Mouse (Mus musculus): ENCODE results near the gene Fyn. TPM values are rescaled to one million over a fixed set of nuclear protein-coding genes. Genes with fewer than 3 reads are reported as not detected.

The Fyn gene
- total and polyA plus RNA-seq, 2 experiments, result 4.4 to 5.6 TPM

DNA sequence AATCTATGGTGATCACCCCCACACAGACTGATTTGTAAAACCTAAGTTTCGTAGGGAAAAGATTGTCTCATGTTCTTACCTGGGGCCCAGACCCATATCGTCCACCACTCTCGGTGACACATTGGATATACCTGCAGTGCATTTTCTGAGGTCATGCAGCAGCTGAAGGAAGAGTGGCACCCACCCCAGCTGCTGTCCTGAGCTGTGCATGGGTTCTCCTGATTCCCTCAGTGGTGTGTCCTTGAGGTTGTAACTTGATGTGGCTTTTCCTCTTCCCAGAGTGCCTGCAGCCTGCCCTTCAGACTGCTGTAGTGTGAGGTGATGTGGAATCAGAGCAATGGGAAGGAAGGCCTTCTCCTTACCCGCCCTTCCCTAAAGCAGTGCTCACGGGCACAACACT is 95.7 kb downstream of the Fyn start:
- no peaks in the 10 kb centered on the region for H3K27me3 ChIP-seq (ENCODE audit: control insufficient read depth, insufficient read depth, low read length)
- TF ChIP-seq POLR2A (IDR thresholded peaks at IDR 0.05; ENCODE audit: extremely low read depth, insufficient read depth, low read length) (no peak), CTCF (IDR thresholded peaks at IDR 0.05; ENCODE audit: low read depth, low read length) (no peak)
- 89% methylated on average over 5 of the region's 5 CpGs for WGBS
- H3K36me3 ChIP-seq (ENCODE audit: control insufficient read depth, insufficient read depth, low read length), result no peaks in the 10 kb centered on the region
- H3K4me3 ChIP-seq (ENCODE audit: insufficient read depth, low read depth, low read length), result no peak overlapping the region
- H3K79me2 ChIP-seq (ENCODE audit: control insufficient read depth, insufficient read depth, low read length), result no peaks in the 10 kb centered on the region; the same call in 1 of the 2 replicates
- H3K4me1 ChIP-seq (ENCODE audit: control insufficient read depth, insufficient read depth, low read length), result peaks cover 2% of the 10 kb centered on the region
- no peak for DNase-seq (ENCODE audit: extremely low read depth, low read depth, low spot score)
- no peak overlapping the region for H3K27ac ChIP-seq (replicated peaks; ENCODE audit: insufficient read depth, low read depth, low read length)
- no peak overlapping the region for H3K9ac ChIP-seq (ENCODE audit: low read depth, low read length)

DNA sequence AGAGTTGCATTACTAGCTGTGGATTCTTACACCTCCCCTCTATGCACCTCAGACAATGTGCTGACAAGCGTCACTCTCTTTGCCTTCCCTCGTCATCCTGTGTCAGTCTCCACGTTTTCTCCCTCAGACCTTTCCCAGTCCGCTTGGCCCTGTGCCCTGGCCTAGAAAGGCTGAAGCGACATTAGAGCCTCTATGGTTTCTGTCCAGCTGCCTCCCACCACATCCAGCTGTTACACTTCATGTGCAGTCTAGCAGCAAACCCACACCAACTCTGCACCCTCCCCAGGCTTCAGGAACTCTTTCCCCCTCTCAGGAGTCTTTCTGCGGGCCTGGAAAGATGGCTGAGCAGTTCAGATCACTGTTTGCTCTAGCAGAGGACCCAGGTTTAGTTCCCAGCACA is 98.7 kb downstream of the Fyn start:
- H3K9ac ChIP-seq (ENCODE audit: low read depth, low read length), result no peak overlapping the region

DNA sequence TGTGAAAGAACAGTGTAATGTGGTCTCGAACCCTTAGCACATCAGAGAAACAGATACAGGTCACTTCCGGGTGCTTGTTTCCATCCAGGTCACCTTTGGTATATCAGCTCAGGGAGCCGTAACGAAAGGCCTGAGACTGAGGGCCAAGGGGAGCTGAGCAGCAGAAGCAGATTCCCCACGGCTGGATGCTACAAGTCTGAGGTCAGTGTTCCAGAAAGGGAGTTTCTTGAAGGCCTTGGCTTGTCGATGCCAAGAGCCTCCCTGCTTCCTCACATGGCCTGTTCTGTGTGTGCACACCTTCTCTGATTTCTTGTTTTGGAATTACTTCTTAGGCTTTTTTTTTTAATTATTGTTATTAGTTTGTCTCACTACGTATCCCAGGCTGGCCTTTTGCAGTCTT is 99.2 kb downstream of the Fyn start:
- Histone ChIP-seq H3K4me3 (ENCODE audit: insufficient read depth, low read depth, low read length) (no peak overlapping the region), H3K27ac (replicated peaks; ENCODE audit: insufficient read depth, low read depth, low read length) (no peak overlapping the region), H3K36me3 (ENCODE audit: control insufficient read depth, insufficient read depth, low read length) (no peaks in the 10 kb centered on the region), H3K4me1 (ENCODE audit: control insufficient read depth, insufficient read depth, low read length) (peaks cover 2% of the 10 kb centered on the region), H3K79me2 (ENCODE audit: control insufficient read depth, insufficient read depth, low read length) (no peaks in the 10 kb centered on the region; the same call in 1 of the 2 replicates), H3K27me3 (ENCODE audit: control insufficient read depth, insufficient read depth, low read length) (no peaks in the 10 kb centered on the region), H3K9ac (ENCODE audit: low read depth, low read length) (no peak overlapping the region)
- WGBS, result 92% methylated on average over 7 of the region's 7 CpGs
- no peak for TF ChIP-seq POLR2A (IDR thresholded peaks at IDR 0.05; ENCODE audit: extremely low read depth, insufficient read depth, low read length)
- no peak for TF ChIP-seq CTCF (IDR thresholded peaks at IDR 0.05; ENCODE audit: low read depth, low read length)
- no peak for DNase-seq (ENCODE audit: extremely low read depth, low read depth, low spot score)

More for the DNA sequence above, 98.7 kb downstream of the Fyn start:
- DNase-seq (ENCODE audit: extremely low read depth, low read depth, low spot score), result no peak
- Histone ChIP-seq H3K27me3 (ENCODE audit: control insufficient read depth, insufficient read depth, low read length) (no peaks in the 10 kb centered on the region), H3K36me3 (ENCODE audit: control insufficient read depth, insufficient read depth, low read length) (no peaks in the 10 kb centered on the region), H3K27ac (replicated peaks; ENCODE audit: insufficient read depth, low read depth, low read length) (no peak overlapping the region), H3K79me2 (ENCODE audit: control insufficient read depth, insufficient read depth, low read length) (no peaks in the 10 kb centered on the region; the same call in 1 of the 2 replicates), H3K4me1 (ENCODE audit: control insufficient read depth, insufficient read depth, low read length) (peaks cover 2% of the 10 kb centered on the region), H3K4me3 (ENCODE audit: insufficient read depth, low read depth, low read length) (no peak overlapping the region)
- 69% methylated on average over 6 of the region's 6 CpGs for WGBS
- TF ChIP-seq CTCF (IDR thresholded peaks at IDR 0.05; ENCODE audit: low read depth, low read length) (no peak), POLR2A (IDR thresholded peaks at IDR 0.05; ENCODE audit: extremely low read depth, insufficient read depth, low read length) (no peak)

DNA sequence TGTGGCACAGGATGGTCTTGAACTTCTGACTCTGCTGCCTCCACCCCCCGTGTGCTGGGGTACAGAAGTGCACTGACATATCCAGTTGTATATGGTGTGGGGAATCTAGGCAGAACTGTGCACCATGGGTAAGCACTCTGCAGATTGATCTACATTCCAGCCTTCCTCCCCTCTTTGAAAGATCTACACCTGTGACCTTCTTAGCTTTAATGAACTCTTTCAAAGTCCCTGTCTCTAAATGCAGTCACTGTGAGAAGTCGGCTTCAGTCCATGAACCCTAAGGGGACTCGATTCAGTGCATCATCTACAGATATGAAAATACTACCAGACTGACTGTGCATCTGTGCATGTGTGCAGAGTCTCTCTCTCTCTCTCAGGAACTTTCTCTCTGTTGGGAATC is 99.9 kb downstream of the Fyn start:
- H3K4me3 ChIP-seq (ENCODE audit: insufficient read depth, low read depth, low read length), result no peak overlapping the region
- WGBS, result 84% methylated on average over 3 of the region's 3 CpGs
- H3K27ac ChIP-seq (replicated peaks; ENCODE audit: insufficient read depth, low read depth, low read length), result no peak overlapping the region
- H3K27me3 ChIP-seq (ENCODE audit: control insufficient read depth, insufficient read depth, low read length), result no peaks in the 10 kb centered on the region
- no peak for TF ChIP-seq CTCF (IDR thresholded peaks at IDR 0.05; ENCODE audit: low read depth, low read length)
- no peak for TF ChIP-seq POLR2A (IDR thresholded peaks at IDR 0.05; ENCODE audit: extremely low read depth, insufficient read depth, low read length)
- no peaks in the 10 kb centered on the region for H3K79me2 ChIP-seq (ENCODE audit: control insufficient read depth, insufficient read depth, low read length)
- no peak for DNase-seq (ENCODE audit: extremely low read depth, low read depth, low spot score)
- no peaks in the 10 kb centered on the region for H3K36me3 ChIP-seq (ENCODE audit: control insufficient read depth, insufficient read depth, low read length)
- peaks cover 2% of the 10 kb centered on the region for H3K4me1 ChIP-seq (ENCODE audit: control insufficient read depth, insufficient read depth, low read length)
- H3K9ac ChIP-seq (ENCODE audit: low read depth, low read length), result no peak overlapping the region

DNA sequence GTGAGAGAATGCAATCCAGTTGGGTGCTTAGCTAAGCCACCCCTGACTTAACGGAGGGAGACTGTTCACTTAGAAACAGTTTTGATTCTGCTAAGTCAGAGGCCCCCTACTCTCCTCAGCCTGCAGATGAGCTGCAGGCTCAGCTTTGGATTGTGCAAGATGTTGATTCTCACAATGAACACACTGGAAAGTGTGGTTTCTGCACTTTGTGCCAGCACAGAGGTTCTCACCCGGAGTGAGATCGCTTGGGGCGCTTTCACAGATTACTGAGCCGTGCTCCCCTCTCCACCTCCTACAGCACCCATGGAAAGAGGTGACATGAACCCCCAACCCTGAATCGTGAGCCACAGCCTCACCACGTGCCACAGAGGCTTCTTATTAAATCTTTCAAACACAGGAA is 100.7 kb downstream of the Fyn start:
- 41% methylated on average over 7 of the region's 7 CpGs for WGBS
- no peak for DNase-seq (ENCODE audit: extremely low read depth, low read depth, low spot score)
- H3K79me2 ChIP-seq (ENCODE audit: control insufficient read depth, insufficient read depth, low read length), result no peaks in the 10 kb centered on the region
- H3K4me1 ChIP-seq (ENCODE audit: control insufficient read depth, insufficient read depth, low read length), result peaks cover 2% of the 10 kb centered on the region
- no peaks in the 10 kb centered on the region for H3K36me3 ChIP-seq (ENCODE audit: control insufficient read depth, insufficient read depth, low read length)
- H3K27ac ChIP-seq (replicated peaks; ENCODE audit: insufficient read depth, low read depth, low read length), result no peak overlapping the region
- no peaks in the 10 kb centered on the region for H3K27me3 ChIP-seq (ENCODE audit: control insufficient read depth, insufficient read depth, low read length)
- H3K9ac ChIP-seq (ENCODE audit: low read depth, low read length), result no peak overlapping the region
- no peak overlapping the region for H3K4me3 ChIP-seq (ENCODE audit: insufficient read depth, low read depth, low read length)
- no peak for TF ChIP-seq POLR2A (IDR thresholded peaks at IDR 0.05; ENCODE audit: extremely low read depth, insufficient read depth, low read length)
- TF ChIP-seq CTCF (IDR thresholded peaks at IDR 0.05; ENCODE audit: low read depth, low read length), result no peak

DNA sequence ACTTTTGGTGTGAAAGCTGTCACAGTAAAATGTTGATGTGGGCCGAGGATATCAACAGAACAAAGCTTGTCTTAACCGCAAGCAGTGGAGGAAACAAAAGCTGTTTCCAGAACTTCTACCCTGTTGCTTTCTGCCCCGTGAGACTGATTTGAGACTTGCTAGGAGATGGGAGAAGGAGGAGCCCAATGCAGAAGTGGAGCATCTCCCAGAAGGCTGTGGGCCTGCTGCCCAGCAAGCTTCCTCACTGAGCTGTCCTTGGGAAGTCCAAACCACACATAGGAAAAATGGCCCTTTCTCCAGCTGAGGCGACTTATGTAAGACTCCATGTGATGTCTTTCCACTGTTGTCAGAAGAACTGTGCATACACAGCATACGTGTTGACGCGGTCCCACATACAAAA is 101.7 kb downstream of the Fyn start:
- Histone ChIP-seq H3K27me3 (ENCODE audit: control insufficient read depth, insufficient read depth, low read length) (no peaks in the 10 kb centered on the region), H3K79me2 (ENCODE audit: control insufficient read depth, insufficient read depth, low read length) (no peaks in the 10 kb centered on the region), H3K9ac (ENCODE audit: low read depth, low read length) (no peak overlapping the region), H3K27ac (replicated peaks; ENCODE audit: insufficient read depth, low read depth, low read length) (no peak overlapping the region), H3K36me3 (ENCODE audit: control insufficient read depth, insufficient read depth, low read length) (no peaks in the 10 kb centered on the region), H3K4me3 (ENCODE audit: insufficient read depth, low read depth, low read length) (no peak overlapping the region), H3K4me1 (ENCODE audit: control insufficient read depth, insufficient read depth, low read length) (peaks cover 2% of the 10 kb centered on the region; the same call in 1 of the 2 replicates)
- no peak for TF ChIP-seq CTCF (IDR thresholded peaks at IDR 0.05; ENCODE audit: low read depth, low read length)
- no peak for TF ChIP-seq POLR2A (IDR thresholded peaks at IDR 0.05; ENCODE audit: extremely low read depth, insufficient read depth, low read length)
- 86% methylated on average over 7 of the region's 7 CpGs for WGBS
- no peak for DNase-seq (ENCODE audit: extremely low read depth, low read depth, low spot score)
